Comparison of ENCODE assay signal across 8 mouse cellular contexts in the genomic region with DNA sequence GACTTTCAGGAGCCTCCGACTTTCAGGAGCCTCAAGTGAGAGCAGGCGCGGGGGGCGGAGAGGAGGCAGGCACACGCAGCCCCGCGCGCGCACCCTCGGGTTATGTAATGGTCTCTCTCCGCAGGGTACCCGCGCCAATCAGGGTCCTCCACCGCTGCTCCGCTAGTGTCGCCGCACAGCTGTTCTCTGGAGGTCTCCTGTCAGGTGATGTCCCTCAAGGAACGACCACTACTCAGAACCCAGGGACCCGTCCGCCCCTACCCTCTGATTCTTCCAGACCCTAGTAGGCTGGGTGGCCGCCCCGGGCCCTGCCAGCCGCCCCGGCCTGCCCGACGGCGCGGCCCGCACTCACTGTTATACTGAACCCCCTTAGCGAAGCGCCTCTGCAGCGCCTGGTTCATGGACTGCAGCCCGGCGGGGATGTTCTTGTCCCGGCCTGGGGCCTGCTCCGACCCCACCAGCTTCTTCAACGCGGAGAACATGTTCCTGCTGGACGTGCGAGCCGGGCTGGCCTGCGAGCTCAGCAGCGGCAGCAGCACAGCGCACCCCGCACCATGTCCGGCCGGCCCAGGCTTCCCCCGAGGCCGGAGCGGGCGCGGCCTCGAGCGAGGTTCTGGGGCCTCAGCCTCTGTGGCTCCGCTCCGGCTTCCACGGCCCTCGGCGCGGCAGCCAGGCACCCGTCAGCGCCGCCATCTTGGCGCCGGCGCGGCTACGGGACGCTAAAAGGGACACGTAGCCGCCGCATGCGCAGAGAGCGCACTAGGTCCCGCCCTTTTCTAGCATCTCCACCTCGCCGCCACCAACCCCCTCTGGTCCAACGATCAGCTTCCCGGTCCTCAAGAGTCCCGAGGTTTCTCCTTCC. TPM values are rescaled to one million over a fixed set of nuclear protein-coding genes. Genes with fewer than 3 reads are reported as not detected.
DNase-seq lines count a peak whose midpoint lies in the region; ATAC-seq and TF ChIP-seq lines count a peak whose summit lies in the region.

Gene Rabl6 (minus strand): TSS at position 761 of the 862 bp plus-strand sequence.

- no peak for TF ChIP-seq CTCF in liver, adult 2 months (IDR thresholded peaks at IDR 0.05; ENCODE audit: low read depth, low read length)

- H3K27me3 ChIP-seq in heart, embryonic 11.5 days (ENCODE audit: control insufficient read depth, insufficient read depth, low read length), result peaks cover 12% of the 10 kb centered on the region
- no peaks in the 10 kb centered on the region for H3K27me3 ChIP-seq in kidney, embryonic 16.5 days (ENCODE audit: insufficient read depth, low read length)
- H3K27me3 ChIP-seq in liver, adult 2 months (ENCODE audit: control insufficient read depth, insufficient read depth, low read length), result no peaks in the 10 kb centered on the region
- no peaks in the 10 kb centered on the region for H3K27me3 ChIP-seq in myocyte (ENCODE audit: control insufficient read depth, insufficient read depth, insufficient read length)
- no peaks in the 10 kb centered on the region for H3K27me3 ChIP-seq in splenic B cell, adult 2 months (ENCODE audit: control insufficient read depth, insufficient read depth, low read length, poor library complexity, severe bottlenecking)

- peak; percentile 73 for TF ChIP-seq POLR2A in liver, adult 2 months (IDR thresholded peaks at IDR 0.05; ENCODE audit: extremely low read depth, insufficient read depth, low read length)
- TF ChIP-seq POLR2A in myocyte (IDR thresholded peaks at IDR 0.05; ENCODE audit: insufficient read length, low read depth), result peak; percentile 98

- H3K9me3 ChIP-seq in heart, embryonic 11.5 days (replicated peaks; ENCODE audit: control insufficient read depth, low read length), result no peaks in the 10 kb centered on the region
- H3K9me3 ChIP-seq in kidney, embryonic 16.5 days (ENCODE audit: low read length), result no peaks in the 10 kb centered on the region

- WGBS in heart, embryonic 11.5 days (ENCODE audit: insufficient replicate concordance), result under 1% methylated on average over 80 of the region's 80 CpGs
- under 1% methylated on average over 80 of the region's 80 CpGs for WGBS in kidney, embryonic 16.5 days
- WGBS in liver, adult 2 months, result under 1% methylated on average over 80 of the region's 80 CpGs

- H3K79me2 ChIP-seq in liver, adult 2 months (ENCODE audit: control insufficient read depth, insufficient read depth, low read length), result peaks cover 20% of the 10 kb centered on the region; the same call in 1 of the 2 replicates
- H3K79me2 ChIP-seq in myocyte (ENCODE audit: control insufficient read depth, insufficient read depth), result peaks cover 46% of the 10 kb centered on the region

- H3K36me3 ChIP-seq in heart, embryonic 11.5 days (ENCODE audit: control insufficient read depth, insufficient read depth, low read length), result no peaks in the 10 kb centered on the region
- H3K36me3 ChIP-seq in kidney, embryonic 16.5 days (ENCODE audit: insufficient read depth, low read length), result peaks cover 6% of the 10 kb centered on the region; the same call in 1 of the 2 replicates
- H3K36me3 ChIP-seq in liver, adult 2 months (ENCODE audit: control insufficient read depth, insufficient read depth, low read length), result no peaks in the 10 kb centered on the region
- H3K36me3 ChIP-seq in myocyte (ENCODE audit: control insufficient read depth, insufficient read depth), result no peaks in the 10 kb centered on the region
- H3K36me3 ChIP-seq in splenic B cell, adult 2 months (ENCODE audit: control insufficient read depth, insufficient read depth, low read length, poor library complexity, severe bottlenecking), result no peaks in the 10 kb centered on the region

- peak; percentile 89 for ATAC-seq in erythroblast, adult 5-6 weeks (replicated peaks; ENCODE audit: low FRiP score, poor library complexity, severe bottlenecking)
- peak; percentile 74 for ATAC-seq in heart, embryonic 11.5 days (replicated peaks; ENCODE audit: insufficient number of reproducible peaks, low FRiP score, low TSS enrichment)
- ATAC-seq in kidney, embryonic 16.5 days (ENCODE audit: low FRiP score, low TSS enrichment), result peak; percentile 91

- H3ac ChIP-seq in myocyte (ENCODE audit: control insufficient read depth, insufficient read length), result peak within 1 kb of the TSS; percentile 67

- peaks cover 10% of the 10 kb centered on the region; the same call in 1 of the 2 replicates for H3K4me1 ChIP-seq in heart, embryonic 11.5 days (ENCODE audit: control insufficient read depth, insufficient read depth, low read length)
- peaks cover 19% of the 10 kb centered on the region for H3K4me1 ChIP-seq in kidney, embryonic 16.5 days (ENCODE audit: insufficient read depth, low read length)
- peaks cover 11% of the 10 kb centered on the region; the same call in 1 of the 2 replicates for H3K4me1 ChIP-seq in liver, adult 2 months (ENCODE audit: control insufficient read depth, insufficient read depth, low read length)

- peak within 1 kb of the TSS; percentile 94 for H3K27ac ChIP-seq in heart, embryonic 11.5 days (ENCODE audit: low read depth, low read length)
- H3K27ac ChIP-seq in kidney, embryonic 16.5 days (ENCODE audit: low read length), result peak within 1 kb of the TSS; percentile 95
- H3K27ac ChIP-seq in liver, adult 2 months (replicated peaks; ENCODE audit: insufficient read depth, low read depth, low read length), result peak within 1 kb of the TSS; percentile 88

- H3K9ac ChIP-seq in heart, embryonic 11.5 days (ENCODE audit: low read depth, low read length), result peak within 1 kb of the TSS; percentile 98
- peak within 1 kb of the TSS; percentile 90 for H3K9ac ChIP-seq in kidney, embryonic 16.5 days (replicated peaks; ENCODE audit: low read length)
- peak within 1 kb of the TSS; percentile 99 for H3K9ac ChIP-seq in liver, adult 2 months (ENCODE audit: low read depth, low read length)

- peak within 1 kb of the TSS; percentile 73 for H3K4me2 ChIP-seq in heart, embryonic 11.5 days
- peak within 1 kb of the TSS; percentile 75 for H3K4me2 ChIP-seq in kidney, embryonic 16.5 days (replicated peaks; ENCODE audit: low read depth, low read length)
- H3K4me2 ChIP-seq in myocyte (ENCODE audit: low read depth), result peak within 1 kb of the TSS; percentile 100

- DNase-seq in B cell, adult 2 months, result peak; percentile 86 to 89
- peak; percentile 94 for DNase-seq in brain, adult 2 months (ENCODE audit: low read depth, low spot score)
- peak; percentile 60 for DNase-seq in liver, adult 2 months (ENCODE audit: extremely low read depth, low read depth, low spot score)
- peak; percentile 90 for DNase-seq in splenic B cell, adult 2 months (ENCODE audit: low read depth, low spot score)

- H3K4me3 ChIP-seq in heart, embryonic 11.5 days (ENCODE audit: low read depth, low read length), result peak within 1 kb of the TSS; percentile 99
- peak within 1 kb of the TSS; percentile 100 for H3K4me3 ChIP-seq in kidney, embryonic 16.5 days (ENCODE audit: low read length)
- peak within 1 kb of the TSS; percentile 97 for H3K4me3 ChIP-seq in liver, adult 2 months (ENCODE audit: insufficient read depth, low read depth, low read length)
- H3K4me3 ChIP-seq in myocyte, result peak within 1 kb of the TSS; percentile 75

TF ChIP-seq in myocyte, 11 proteins besides CTCF, POLR2A, EP300 and RAD21:
- TF ChIP-seq CEBPB (IDR thresholded peaks at IDR 0.05; ENCODE audit: insufficient read depth, poor library complexity, severe bottlenecking) (no peak), POLR2AphosphoS2 (IDR thresholded peaks at IDR 0.05; ENCODE audit: insufficient read length, low read depth) (peak; percentile 91), SRF (IDR thresholded peaks at IDR 0.05; ENCODE audit: control insufficient read depth, insufficient read length, low read depth) (peak; percentile 74), USF1 (IDR thresholded peaks at IDR 0.05; ENCODE audit: low read depth) (no peak), TCF12 (IDR thresholded peaks at IDR 0.05; ENCODE audit: insufficient read depth, poor library complexity, severe bottlenecking) (no peak), MAX (IDR thresholded peaks at IDR 0.05; ENCODE audit: low read depth) (no peak), MYOG (IDR thresholded peaks at IDR 0.05; ENCODE audit: control insufficient read depth in 1 of 3, insufficient read depth in 1 of 3, insufficient read length in 2 of 3, low read depth in 2 of 3) (peak in 2 of 3 experiments; percentile 4 to 22), REST (IDR thresholded peaks at IDR 0.05; ENCODE audit: insufficient read depth, insufficient read length) (no peak), TCF3 (IDR thresholded peaks at IDR 0.05; ENCODE audit: insufficient read length, low read depth) (no peak), MYOD1 (IDR thresholded peaks at IDR 0.05; ENCODE audit: control insufficient read depth in 1 of 3, insufficient read length in 2 of 3, low read depth in 2 of 3) (peak in 1 of 3 experiments; percentile 48), E2F4 (IDR thresholded peaks at IDR 0.05; ENCODE audit: insufficient read depth) (peak; percentile 5)

RNA-seq across cellular contexts. Expression of gene Rabl6, which starts in this region (rescaled TPM):
- total RNA-seq in erythroblast, adult 5-6 weeks (2015; ENCODE audit: low replicate concordance), result 18.1 and 22.4 TPM in 2 replicates
- total RNA-seq in erythroblast, adult 5-6 weeks (2017; ENCODE audit: low replicate concordance), result 11.8 and 29.1 TPM in 2 replicates
- 35.9 and 40.0 TPM in 2 replicates for polyA plus RNA-seq in heart, embryonic 11.5 days (2014; fragmentation: Nextera tagmentation; extraction: Ambion mirVana)
- 69.8 and 73.9 TPM in 2 replicates for polyA plus RNA-seq in kidney, embryonic 16.5 days (2015; fragmentation: Nextera tagmentation; extraction: Ambion mirVana)
- 11.7 and 15.4 TPM in 2 replicates for total RNA-seq in liver, adult 2 months (2014; rRNA removed)
- polyA plus RNA-seq in liver, adult 2 months (2012; rRNA removed), result 20.6 and 29.6 TPM in 2 replicates
- polyA plus RNA-seq in myocyte (2012; fragmentation: generic; extraction: Trizol), result 76.5 TPM

Comparison
In these comparisons a context has a peak if more than half of its experiments do, and no peak if none do; other contexts are left out.
1. Peak in every context shown above with its lines: DNase-seq, ATAC-seq, H3K4me3 ChIP-seq and H3K27ac ChIP-seq.